Mouse (Mus musculus) layer of hippocampus, adult 18-20 months (tissue): ENCODE measurements around the gene Tenm3. TPM values are rescaled to one million over a fixed set of nuclear protein-coding genes. Genes with fewer than 3 reads are reported as not detected.

Experiments
- DNase-seq, 2 experiments: peaks; one replicate each; pipeline ENCODE4 v3.0.0; 2022; ENCODE audit warnings: low spot score in 2 of 2
- total RNA-seq, 2 experiments: library from RNA; stranded (reverse); gene quantifications; 2 replicates each; pipeline ENCODE4 v1.2.3; 2021

Tenm3 gene
- total RNA-seq, 2 experiments from 2014 or later, result 71.3 to 71.7 TPM

DNA sequence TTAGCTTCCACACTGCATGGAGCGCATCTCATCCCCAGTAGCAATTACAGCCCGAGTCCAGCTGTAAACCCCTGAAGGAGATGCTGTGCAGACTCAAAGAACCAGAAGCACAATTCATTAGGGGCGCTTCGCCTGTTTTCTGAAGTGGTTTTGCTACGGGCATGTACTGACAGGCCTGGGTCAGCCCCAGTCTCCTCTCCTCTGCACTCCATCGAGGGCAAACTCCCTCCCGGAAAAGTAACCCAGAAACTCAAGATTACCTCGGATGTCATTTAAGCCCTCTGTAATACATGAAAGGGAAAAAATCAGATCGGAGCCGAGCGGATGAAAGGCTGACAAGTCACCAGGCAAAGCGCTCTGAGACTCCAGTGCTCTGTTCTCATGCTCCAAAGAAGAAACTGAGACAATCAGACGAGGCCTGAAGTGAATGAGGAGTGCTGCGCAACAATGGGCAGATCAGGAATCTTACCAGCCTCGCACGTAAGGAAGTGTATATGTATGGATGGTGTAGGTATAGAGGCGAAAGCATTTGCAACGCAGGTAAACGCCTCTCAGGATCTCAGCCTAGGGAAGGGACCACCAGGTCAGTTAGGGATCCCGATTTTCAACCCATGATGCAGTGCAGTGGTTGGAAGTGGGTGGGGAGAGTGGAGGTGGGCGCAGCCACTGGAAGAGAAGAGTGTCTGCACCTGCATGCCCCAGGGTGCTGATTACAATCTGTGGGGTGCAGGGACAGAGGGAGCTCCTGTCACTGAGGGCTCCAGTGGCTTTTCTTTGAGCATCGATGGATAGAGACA, 387.2 kb downstream of the Tenm3 start:
- no peak for DNase-seq

DNA sequence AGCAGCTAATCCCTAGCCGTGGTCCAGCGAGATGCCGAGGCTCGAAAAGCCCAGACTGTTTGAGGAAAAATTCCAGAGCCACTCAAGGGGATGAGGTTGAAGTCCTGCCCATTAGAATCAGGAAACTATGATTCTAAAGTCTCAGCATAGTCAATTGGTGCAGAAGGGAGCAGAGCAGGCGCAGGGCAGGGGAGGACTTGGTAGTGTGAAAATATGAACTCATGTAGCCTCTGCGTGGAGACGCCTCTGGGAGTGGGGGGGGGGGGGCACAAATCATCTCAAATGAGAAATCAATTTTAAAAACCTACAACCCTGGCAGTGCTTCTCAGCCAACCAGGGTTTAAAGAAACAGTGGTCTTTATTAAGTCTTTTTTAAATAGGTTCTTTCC, 392.5 kb downstream of the Tenm3 start:
- no peak for DNase-seq

DNA sequence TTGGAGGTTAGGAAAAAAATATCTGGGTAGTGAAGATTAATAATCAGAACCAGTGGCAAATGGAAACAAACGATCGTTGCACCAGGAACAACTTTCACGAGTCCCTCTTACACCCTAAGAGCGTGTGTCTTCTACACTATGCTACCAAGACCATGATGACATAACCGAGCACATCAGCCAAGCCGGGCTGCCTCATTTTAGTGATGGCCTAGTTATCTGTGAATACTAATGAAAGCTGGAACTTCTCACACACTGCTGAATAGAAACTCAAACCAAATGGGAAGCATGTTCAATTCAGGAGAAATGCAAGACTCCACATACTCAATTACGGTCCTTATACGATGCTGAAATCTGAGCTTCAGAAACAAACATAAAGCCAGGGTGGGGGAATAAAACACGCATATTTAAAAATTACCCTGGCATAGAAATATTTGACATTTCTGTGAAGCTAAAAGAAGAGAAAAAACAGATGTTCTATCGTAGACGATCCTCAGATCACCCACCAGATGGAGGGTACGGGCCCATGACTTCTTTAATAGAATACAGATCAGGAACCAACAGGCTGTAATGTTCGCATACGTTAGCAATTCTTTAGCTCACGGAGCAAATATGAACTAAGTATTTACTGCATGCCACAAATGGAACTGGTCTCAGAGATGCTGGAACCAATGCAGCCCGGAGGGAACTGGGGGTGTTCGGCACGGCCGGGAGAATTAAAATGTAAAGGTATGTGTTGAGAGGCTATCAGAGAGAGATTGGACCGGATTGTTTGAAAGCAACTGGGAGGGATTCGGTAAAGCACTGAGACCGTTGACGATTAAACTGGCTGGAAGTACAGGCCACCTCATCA, 393.1 kb downstream of the Tenm3 start:
- peak in 1 of 2 experiments; percentile 25 for DNase-seq

DNA sequence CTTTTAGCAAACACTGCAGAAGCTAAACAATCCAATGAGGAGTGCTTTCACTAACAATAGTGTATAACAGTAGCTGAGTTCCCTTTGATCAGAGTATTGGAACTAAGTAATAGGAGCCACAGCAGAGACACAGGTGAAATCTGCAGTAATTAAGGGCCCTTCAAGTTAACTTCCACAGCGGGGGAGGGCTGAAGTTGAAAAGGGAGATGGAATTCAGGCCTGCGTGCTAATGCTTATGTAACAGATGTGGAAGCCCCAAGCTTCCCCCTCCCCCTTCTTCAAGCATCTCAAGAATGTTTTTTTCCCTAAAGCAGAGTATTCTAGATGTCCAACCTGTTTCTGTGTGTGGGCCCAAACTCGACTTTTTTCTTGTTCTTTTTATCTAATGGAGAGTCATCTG, 394.1 kb downstream of the Tenm3 start:
- no peak for DNase-seq

DNA sequence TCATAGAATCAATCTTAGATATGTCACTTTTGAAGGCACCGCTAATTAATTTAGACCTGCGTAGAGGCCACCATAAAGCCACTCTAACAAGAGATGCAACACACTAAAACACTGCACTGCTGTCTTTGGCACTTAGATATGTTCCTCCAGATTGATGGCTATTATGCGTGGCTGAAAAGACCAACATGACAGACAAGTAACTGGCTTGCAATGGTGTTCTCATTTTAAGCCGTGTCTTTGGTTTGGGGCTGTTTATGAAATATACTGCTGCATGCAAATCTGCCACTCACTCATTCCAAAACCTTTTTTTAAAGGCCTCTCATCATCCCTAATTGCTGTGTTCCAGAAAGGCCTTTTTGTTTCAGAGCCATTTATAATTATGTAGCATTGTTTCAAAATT, 398.1 kb downstream of the Tenm3 start:
- DNase-seq, result no peak

DNA sequence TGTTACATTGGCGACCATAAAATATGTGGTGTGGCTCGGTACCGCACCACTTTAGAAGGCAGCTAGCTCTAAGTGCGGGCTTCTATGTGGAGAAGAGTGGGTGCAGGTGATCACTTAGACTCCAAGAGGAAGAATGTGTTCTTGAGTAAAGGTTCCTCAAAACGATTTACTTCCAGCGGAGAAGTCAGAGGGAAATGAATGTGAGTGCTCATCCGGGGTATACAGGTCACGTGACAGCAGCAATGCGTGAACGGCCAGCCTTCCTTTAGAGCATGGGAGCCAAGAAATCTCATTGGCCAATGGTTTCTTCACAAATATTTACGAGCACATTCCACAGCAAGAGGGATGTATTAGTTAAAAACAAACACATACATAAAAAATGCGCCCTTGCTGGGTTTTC, 404.3 kb downstream of the Tenm3 start:
- no peak for DNase-seq

DNA sequence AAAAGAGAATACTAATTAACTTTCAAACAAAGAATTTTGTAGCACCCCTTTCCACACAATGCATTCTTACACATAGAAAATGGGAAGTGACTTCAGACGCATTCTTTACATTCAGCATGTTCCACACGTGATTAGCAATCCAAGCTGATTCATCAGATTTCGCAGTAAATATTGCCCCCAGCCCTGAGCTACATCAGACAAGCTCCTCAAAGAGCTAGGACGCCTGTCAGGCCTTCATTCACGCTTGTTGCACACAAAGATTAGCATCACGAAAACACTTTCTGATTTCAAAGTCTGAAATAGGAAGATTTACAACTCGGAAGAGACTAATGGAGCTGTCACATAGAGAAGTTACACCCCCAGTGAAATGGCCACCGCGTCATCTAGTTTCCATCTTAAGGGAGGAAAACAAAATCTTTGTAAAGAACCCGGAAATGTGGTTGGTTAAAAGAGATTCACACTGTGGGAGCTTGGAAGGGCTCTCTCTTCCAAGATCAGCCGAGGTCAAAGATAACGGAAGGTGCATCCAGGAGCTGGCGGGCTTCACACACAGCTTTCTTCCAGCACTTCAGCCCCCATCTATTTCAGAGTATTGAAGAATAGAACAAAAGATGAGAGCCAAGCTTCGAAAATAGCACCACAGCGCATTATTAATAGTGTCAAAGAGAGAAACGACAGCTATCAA, 406.1 kb downstream of the Tenm3 start:
- DNase-seq, result no peak

DNA sequence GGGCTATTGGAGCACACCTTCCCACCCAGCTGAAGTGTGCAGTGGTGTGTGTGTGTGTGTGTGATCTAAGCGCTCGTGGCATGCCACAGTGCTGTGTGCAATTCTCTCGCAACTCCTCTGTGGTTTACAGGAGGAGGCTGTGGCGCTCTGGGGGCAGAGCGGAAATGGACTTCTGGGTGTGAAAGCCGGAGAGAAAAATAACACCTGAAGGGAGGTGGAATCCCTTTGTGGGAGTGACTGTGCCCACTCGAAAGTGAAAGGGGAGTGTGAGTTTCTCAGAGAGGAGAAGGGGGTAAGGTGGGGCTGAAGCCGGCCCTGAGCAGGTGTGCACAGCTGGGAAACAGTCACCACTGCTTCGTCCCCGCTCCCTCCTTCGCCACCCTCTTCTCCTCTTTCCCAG, 418.6 kb downstream of the Tenm3 start:
- DNase-seq, result no peak

DNA sequence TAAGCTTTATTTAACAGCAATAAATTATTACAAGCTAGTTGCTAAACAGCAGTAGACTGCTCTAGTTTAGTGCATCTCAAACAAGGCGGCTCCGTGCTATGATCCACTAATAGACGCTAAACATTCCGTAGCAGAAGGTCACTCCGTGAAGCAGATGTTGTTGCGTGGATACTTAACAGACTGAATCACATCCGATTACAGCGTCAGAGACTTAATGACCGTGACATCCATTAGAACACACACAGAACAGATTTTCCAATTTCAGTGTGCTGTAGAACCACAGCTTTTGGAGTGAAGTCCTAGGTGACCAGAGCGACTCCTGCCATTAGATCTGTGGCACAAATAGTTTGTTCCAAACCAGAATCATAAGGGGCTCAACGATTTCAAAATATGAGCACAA, 426.0 kb downstream of the Tenm3 start:
- DNase-seq, result no peak

DNA sequence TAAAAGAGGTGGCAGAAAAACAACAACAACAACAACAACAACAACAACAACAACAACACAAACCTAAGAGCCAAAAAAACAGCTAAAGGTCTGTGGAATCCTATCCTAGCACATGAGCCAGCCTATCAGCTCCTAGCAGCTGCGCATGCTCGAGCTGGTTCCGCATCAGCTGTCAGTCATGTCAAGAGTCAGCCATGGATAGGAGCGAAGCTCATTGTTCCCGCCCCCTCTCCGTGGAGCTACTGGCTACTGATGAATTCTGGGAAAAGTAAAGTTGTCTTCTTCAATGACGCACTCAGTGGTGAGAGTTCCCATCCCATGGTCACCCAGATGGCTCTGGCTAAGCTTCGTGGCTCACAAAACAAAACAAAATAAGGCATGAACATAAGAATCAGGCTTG, 432.8 kb downstream of the Tenm3 start:
- no peak for DNase-seq

DNA sequence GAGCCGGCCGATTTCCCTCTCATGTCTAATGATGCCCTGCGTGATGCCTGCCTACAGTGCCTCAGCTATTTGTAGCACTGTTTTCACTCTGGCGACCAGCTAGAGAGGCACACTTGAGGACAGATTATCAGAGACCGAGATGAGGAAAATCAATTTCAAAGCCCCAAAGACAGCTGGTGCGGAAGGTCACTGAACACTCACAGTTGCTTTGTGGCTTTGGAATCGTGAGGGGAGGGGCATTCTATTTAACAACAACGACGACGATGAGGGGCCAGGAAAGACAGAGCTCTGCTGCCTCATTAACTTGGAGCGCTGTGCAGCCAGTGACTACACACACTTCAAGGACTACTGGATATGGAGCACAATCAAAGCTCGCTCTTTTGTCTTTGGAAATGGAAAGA, 443.2 kb downstream of the Tenm3 start:
- DNase-seq, result no peak

DNA sequence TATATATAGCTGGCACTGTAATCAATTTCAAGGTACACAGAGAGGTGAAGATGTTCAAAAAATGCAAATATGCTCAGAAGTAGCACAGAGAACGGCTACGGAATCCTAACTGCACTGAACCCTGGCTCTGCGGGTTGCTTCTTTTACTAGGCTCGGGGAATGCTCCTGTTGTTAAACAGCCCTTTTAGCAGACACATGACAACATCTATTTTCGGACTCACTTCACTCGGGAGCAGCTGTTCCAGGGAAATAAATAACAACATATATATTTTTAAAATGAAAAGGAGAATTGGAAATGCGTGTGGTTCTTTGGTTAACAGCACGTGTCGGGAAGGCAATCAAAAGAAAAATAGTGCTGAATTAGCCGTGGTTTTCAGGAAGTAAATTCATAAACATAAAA, 457.9 kb downstream of the Tenm3 start:
- DNase-seq, result no peak

DNA sequence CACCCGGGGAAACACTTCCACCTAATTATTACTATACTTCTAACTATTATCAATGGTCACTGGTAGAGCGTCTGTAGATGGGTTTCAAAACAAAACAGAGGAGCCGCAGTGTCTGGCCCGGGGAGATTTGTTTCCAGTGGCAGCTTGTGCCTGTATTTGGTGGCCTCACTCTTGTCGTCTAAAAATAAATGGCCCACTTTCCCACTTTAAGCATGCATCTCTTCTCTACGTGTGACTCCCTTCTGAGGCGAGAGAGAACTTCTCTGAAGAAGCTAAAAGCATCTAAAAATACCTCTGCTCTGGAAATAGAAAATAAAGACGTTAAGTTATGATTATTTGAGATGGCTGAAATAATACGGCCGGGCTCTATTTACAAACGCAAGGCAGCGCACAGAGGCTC, 463.7 kb downstream of the Tenm3 start:
- DNase-seq, result no peak

DNA sequence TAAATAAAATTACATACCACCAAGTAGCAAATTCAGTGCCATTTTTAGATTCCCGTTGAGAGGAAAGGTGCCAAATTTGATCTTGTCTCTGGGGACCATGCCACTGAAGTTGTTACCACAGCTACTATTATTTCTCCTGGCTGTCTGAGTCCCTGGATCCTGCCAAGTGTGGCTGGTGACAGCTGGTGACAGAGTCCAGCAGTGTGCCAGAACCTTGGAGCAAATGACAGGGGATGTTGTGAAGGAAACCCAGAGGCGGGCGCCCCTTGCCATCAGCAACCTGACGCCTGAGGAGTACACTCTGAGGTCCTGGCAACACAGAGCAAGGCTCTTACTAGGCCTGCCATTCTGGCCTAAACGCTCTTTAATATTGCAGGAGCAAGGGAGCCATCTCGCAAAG, 467.0 kb downstream of the Tenm3 start:
- DNase-seq, result peak; percentile 34 to 69

DNA sequence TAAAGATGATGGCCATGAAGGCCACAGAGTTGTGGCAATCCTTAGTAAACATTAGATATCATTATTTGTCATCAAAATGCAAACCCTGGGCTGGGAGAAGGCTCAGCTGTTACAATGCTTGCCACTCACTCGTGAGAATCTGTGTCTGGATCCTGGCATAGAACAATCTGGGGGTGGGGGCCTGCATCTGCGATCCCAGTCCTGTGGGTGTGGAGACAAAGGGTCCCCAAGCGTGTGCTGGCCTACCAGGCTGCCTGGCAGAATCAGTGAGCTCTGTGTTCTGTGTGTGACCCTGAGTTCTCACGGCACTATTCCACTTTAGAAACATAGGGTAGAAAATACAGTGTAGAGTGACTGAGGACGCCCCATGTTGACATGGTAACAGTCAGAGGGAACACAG, 468.6 kb downstream of the Tenm3 start:
- peak; percentile 17 to 52 for DNase-seq

DNA sequence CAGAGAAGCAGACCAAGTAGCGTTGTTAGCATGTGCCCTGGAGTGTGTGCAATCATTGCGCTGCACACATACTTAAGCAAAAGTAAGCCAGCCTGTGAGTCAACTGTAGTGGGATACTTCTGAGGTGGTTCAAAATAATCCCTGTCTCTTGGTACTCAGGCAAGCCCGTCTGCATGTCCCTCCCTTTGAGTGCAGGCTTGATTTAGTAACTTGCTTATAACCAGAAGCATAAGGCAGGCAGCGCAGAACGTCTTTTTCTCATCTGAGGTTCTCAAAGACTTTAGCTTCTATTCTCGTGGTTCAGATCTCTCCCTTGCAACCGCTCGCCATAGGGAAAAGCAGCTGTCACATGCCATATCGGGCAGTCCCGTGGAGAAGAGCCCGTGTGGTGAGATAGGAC, 470.3 kb downstream of the Tenm3 start:
- no peak for DNase-seq

DNA sequence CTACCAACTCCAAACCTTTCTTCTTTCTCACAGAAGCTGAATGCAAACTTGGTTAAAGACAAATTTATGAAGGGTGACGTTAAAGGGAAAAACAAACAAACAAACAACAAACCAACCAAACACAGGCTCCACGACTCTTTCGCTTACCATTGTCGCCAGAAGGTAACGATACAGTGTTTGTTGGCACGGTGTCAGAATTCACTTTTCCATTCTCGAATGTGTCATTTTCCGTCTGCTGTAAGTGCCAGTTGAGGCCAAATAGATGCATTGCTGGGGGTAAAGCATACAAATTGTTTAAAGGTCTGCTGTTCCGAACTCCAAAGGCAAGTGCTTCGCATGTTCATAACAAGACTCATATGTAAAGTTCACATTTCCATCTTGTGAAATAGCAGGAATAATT, 476.6 kb downstream of the Tenm3 start:
- no peak for DNase-seq

DNA sequence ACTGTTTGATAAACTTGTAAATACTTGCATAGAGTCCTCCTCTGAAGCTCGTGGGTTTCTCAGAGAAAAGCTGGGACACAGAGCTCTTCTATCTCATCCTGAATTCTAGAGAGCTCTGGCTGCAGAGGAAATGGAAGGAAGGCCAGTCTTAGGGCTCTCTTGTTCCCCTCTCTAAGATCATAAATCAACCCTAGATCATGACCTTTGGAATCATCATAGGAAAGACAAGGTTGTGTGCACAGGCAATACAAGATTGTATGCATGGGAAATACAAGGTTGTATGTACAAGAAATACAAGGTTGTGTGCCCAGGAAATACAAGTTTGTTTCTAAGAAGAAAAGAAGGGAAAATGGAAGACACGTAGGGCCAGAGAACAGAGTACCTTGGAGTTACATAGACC, 486.9 kb downstream of the Tenm3 start:
- DNase-seq, result no peak

DNA sequence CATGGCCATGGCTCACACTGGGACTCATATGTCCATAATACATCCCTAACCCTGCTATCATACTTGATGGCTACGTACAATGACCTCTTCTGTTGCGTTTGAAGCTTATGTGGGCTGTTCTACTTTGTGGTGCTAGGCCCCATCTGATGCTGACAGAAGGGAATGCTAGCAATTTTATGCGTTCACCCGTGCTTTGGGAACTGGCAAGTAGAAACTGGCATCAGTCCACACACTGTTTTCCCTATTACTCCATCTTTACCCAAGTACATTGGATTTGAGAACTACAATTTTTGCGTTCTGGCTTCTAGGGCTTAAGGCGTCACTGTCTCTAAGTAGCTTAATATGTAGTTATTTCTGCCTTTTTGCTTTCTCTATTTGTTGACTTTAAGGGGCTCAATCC, 490.3 kb downstream of the Tenm3 start:
- peak in 1 of 2 experiments; percentile 61 for DNase-seq

DNA sequence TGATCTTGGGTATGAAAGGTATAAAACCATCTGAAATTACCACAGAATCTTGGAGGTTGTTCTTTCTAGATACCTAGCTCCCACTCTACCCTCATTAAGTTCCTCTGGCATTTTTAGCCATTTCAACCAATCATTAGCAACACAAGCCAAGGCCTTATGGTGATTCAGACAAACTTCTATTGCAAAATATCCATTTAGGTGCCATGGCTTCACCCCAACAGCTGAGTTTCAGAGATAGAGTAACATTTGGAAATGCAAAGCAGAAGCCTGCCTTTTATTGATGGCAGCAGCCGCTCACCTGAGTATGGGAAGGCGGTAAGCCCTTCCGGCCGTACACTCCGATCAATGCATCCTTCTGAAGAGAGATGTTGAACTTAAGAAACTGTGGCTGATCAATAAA, 494.9 kb downstream of the Tenm3 start:
- no peak for DNase-seq

DNA sequence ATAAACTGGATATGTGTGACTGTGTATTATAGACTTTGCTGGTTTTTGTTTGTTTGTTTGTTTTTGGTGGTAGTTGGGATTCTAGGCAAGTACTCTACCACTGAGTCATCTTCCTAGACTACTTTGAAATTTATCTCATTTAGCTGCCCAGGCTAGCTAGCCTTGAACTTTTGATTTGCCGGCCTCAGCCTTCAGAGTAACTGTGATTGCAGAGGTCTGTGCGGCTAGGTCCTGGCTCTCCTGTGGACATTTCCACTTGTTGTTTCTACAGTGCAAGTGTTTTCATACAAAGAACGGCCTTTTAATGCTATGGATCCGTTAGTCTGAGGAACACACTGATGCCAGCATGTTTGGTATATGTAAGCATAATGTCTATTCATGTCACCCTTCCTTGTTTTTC, 495.4 kb downstream of the Tenm3 start:
- DNase-seq, result no peak

DNA sequence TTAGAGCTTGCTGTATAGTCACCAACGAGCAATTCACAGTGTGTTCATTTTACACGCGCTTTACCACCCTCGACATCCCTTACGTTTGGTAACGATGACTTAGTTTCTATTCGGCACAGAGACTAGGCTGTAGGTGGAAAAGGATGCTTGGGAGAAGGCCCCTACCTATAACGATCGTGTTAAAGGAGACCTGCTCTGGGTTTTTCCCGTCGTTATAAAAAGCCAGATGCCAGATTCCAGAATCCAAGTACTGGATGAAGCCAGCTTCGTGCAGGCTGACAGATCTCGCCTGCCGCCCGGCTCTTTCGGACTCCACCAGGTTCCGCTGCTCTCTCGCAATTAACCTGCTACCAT, 500.7 kb downstream of the Tenm3 start:
- no peak for DNase-seq
